Mouse (Mus musculus) liver, embryonic 12.5 days (tissue): ENCODE data around the gene Rab11fip3. TPM values are rescaled to one million over a fixed set of nuclear protein-coding genes. Genes with fewer than 3 reads are reported as not detected.

Experiments used
- ATAC-seq: fragments of 200-750 bp; cut with Nextera tagmentation; 2 replicates; pipeline ENCODE4 v1.8.0; 2017; ENCODE audit warnings: moderate number of reproducible peaks, mild to moderate bottlenecking, moderate library complexity
- H3K27ac ChIP-seq: fragments of 300-500 bp; sonication (generic); 2 replicates; pipeline ENCODE4 v1.5.1; 2016; ENCODE audit warnings: mild to moderate bottlenecking
- H3K27me3 ChIP-seq: fragments of 300-500 bp; sonication (generic); replicated peaks from 2 replicates; pipeline ENCODE4 v1.6.1; 2016; ENCODE audit warnings: mild to moderate bottlenecking, moderate library complexity
- H3K36me3 ChIP-seq: fragments of 300-500 bp; sonication (generic); 2 replicates; pipeline ENCODE4 v1.6.1; 2016; ENCODE audit warnings: mild to moderate bottlenecking, moderate library complexity
- H3K4me1 ChIP-seq: fragments of 300-500 bp; sonication (generic); 2 replicates; pipeline ENCODE4 v1.6.1; 2016
- H3K4me2 ChIP-seq: fragments of 300-500 bp; sonication (generic); 2 replicates; pipeline ENCODE4 v1.6.1; 2016; ENCODE audit warnings: mild to moderate bottlenecking, moderate library complexity
- H3K4me3 ChIP-seq: fragments of 300-500 bp; sonication (generic); 2 replicates; pipeline ENCODE4 v1.5.1; 2016; ENCODE audit warnings: mild to moderate bottlenecking, moderate library complexity
- H3K9ac ChIP-seq: fragments of 300-500 bp; sonication (generic); 2 replicates; pipeline ENCODE4 v1.6.1; 2016; ENCODE audit warnings: mild to moderate bottlenecking, moderate library complexity
- H3K9me3 ChIP-seq: fragments of 300-500 bp; sonication (generic); replicated peaks from 2 replicates; pipeline ENCODE4 v1.6.1; 2016; ENCODE audit warnings: mild to moderate bottlenecking, moderate library complexity
- WGBS: fragments of 180-500 bp; shearing (Covaris S2); methylation state at CpG from one replicate; pipeline ENCODE4 v1.1.7; 2016; ENCODE audit not compliant: insufficient replicate concordance; 5-methylcytosine and 5-hydroxymethylcytosine counted together
- polyA plus RNA-seq: library from polyadenylated mRNA; unstranded; fragments of >200 nt; fragmentation: Nextera tagmentation; extraction: Ambion mirVana; gene quantifications from 2 replicates; pipeline ENCODE4 v1.2.1, GENCODE M21; 2016

Rab11fip3 gene
- polyA plus RNA-seq, 1 experiment from 2014 or later, result 4.2 TPM

GRCm38 (mm10) chr17:25980854-25981253 lies 88.5 kb downstream of the Rab11fip3 start:
- no peak overlapping the region for H3K4me3 ChIP-seq
- ATAC-seq, result no peak
- H3K9me3 ChIP-seq, result no peaks in the 10 kb centered on the region
- H3K4me2 ChIP-seq, result no peak overlapping the region
- H3K27me3 ChIP-seq, result no peaks in the 10 kb centered on the region
- 0 out of 2 replicates have a peak overlapping the region, but pooled peaks have one; percentile 23 for H3K9ac ChIP-seq
- H3K36me3 ChIP-seq, result peaks cover 12% of the 10 kb centered on the region
- H3K27ac ChIP-seq, result peak overlapping the region; percentile 51
- peaks cover 82% of the 10 kb centered on the region for H3K4me1 ChIP-seq
- 81% methylated on average over 5 of the region's 5 CpGs for WGBS

GRCm38 (mm10) chr17:25979829-25980738 lies 89.3 kb downstream of the Rab11fip3 start:
- H3K4me1 ChIP-seq, result peaks cover 78% of the 10 kb centered on the region
- no peak overlapping the region for H3K4me3 ChIP-seq
- peak overlapping the region; percentile 51 for H3K27ac ChIP-seq
- 0 out of 2 replicates have a peak overlapping the region, but pooled peaks have one; percentile 8 for H3K9ac ChIP-seq
- H3K4me2 ChIP-seq, result no peak overlapping the region
- WGBS, result 79% methylated on average over 5 of the region's 5 CpGs
- H3K36me3 ChIP-seq, result peaks cover 16% of the 10 kb centered on the region
- H3K27me3 ChIP-seq, result no peaks in the 10 kb centered on the region
- H3K9me3 ChIP-seq, result no peaks in the 10 kb centered on the region
- no peak for ATAC-seq

- no peaks in the 10 kb centered on the region for H3K9me3 ChIP-seq
- no peak overlapping the region for H3K4me3 ChIP-seq
- peaks cover 55% of the 10 kb centered on the region for H3K4me1 ChIP-seq
- 0 out of 2 replicates have a peak overlapping the region, but pooled peaks have one; percentile 3 for H3K9ac ChIP-seq
- H3K36me3 ChIP-seq, result peaks cover 25% of the 10 kb centered on the region
- ATAC-seq, result no peak
- H3K27me3 ChIP-seq, result no peaks in the 10 kb centered on the region
- H3K27ac ChIP-seq, result peak overlapping the region; percentile 66
- WGBS, result 75% methylated on average over 4 of the region's 4 CpGs
- no peak overlapping the region for H3K4me2 ChIP-seq
Measured at GRCm38 (mm10) chr17:25970954-25971707, 98.2 kb downstream of the Rab11fip3 start.

GRCm38 (mm10) chr17:25970448-25970847 lies 98.9 kb downstream of the Rab11fip3 start:
- H3K9me3 ChIP-seq, result no peaks in the 10 kb centered on the region
- WGBS, result 88% methylated on average over 9 of the region's 9 CpGs
- no peaks in the 10 kb centered on the region for H3K27me3 ChIP-seq
- no peak overlapping the region for H3K4me3 ChIP-seq
- no peak for ATAC-seq
- H3K36me3 ChIP-seq, result peaks cover 27% of the 10 kb centered on the region
- H3K4me2 ChIP-seq, result no peak overlapping the region
- 0 out of 2 replicates have a peak overlapping the region, but pooled peaks have one; percentile 3 for H3K9ac ChIP-seq
- peaks cover 54% of the 10 kb centered on the region for H3K4me1 ChIP-seq
- peak overlapping the region; percentile 1; the same call in 1 of the 2 replicates for H3K27ac ChIP-seq

- Histone ChIP-seq H3K9me3 (no peaks in the 10 kb centered on the region), H3K4me1 (peaks cover 68% of the 10 kb centered on the region), H3K36me3 (peaks cover 40% of the 10 kb centered on the region), H3K27me3 (no peaks in the 10 kb centered on the region), H3K4me3 (no peak overlapping the region), H3K4me2 (peak overlapping the region; percentile 8; the same call in 1 of the 2 replicates), H3K27ac (peak overlapping the region; percentile 5), H3K9ac (no peak overlapping the region)
- WGBS, result 41% methylated on average over 1 of the region's 1 CpGs
- ATAC-seq, result peak; percentile 76
Measured at GRCm38 (mm10) chr17:25968176-25968575, 101.2 kb downstream of the Rab11fip3 start.

- Histone ChIP-seq H3K36me3 (peaks cover 40% of the 10 kb centered on the region), H3K9ac (no peak overlapping the region), H3K4me2 (no peak overlapping the region; the same call in 1 of the 2 replicates), H3K4me1 (peaks cover 68% of the 10 kb centered on the region), H3K9me3 (no peaks in the 10 kb centered on the region), H3K27me3 (no peaks in the 10 kb centered on the region), H3K4me3 (no peak overlapping the region), H3K27ac (peak overlapping the region; percentile 5)
- ATAC-seq, result no peak
- WGBS, result 60% methylated on average over 3 of the region's 3 CpGs
Measured at GRCm38 (mm10) chr17:25967652-25968051, 101.7 kb downstream of the Rab11fip3 start.

- peak overlapping the region; percentile 94 for H3K27ac ChIP-seq
- H3K36me3 ChIP-seq, result peaks cover 58% of the 10 kb centered on the region
- H3K27me3 ChIP-seq, result no peaks in the 10 kb centered on the region
- peak overlapping the region; percentile 66; the same call in 1 of the 2 replicates for H3K4me2 ChIP-seq
- H3K9me3 ChIP-seq, result no peaks in the 10 kb centered on the region
- peak overlapping the region; percentile 65; the same call in 1 of the 2 replicates for H3K9ac ChIP-seq
- H3K4me3 ChIP-seq, result no peak overlapping the region
- WGBS, result 82% methylated on average over 7 of the region's 7 CpGs
- no peak for ATAC-seq
- H3K4me1 ChIP-seq, result peaks cover 82% of the 10 kb centered on the region
Measured at GRCm38 (mm10) chr17:25964271-25964670, 105.1 kb downstream of the Rab11fip3 start.

- Histone ChIP-seq H3K27me3 (no peaks in the 10 kb centered on the region), H3K4me3 (peak overlapping the region; percentile 49), H3K9me3 (no peaks in the 10 kb centered on the region), H3K27ac (peak overlapping the region; percentile 94), H3K36me3 (peaks cover 75% of the 10 kb centered on the region), H3K9ac (peak overlapping the region; percentile 65), H3K4me1 (peaks cover 65% of the 10 kb centered on the region), H3K4me2 (peak overlapping the region; percentile 66)
- ATAC-seq, result no peak
- 81% methylated on average over 7 of the region's 7 CpGs for WGBS
Measured at GRCm38 (mm10) chr17:25962413-25962905, 106.9 kb downstream of the Rab11fip3 start.

- Histone ChIP-seq H3K36me3 (peaks cover 77% of the 10 kb centered on the region), H3K9ac (peak overlapping the region; percentile 65), H3K27ac (peak overlapping the region; percentile 94), H3K4me1 (peaks cover 59% of the 10 kb centered on the region), H3K4me2 (peak overlapping the region; percentile 66), H3K9me3 (no peaks in the 10 kb centered on the region), H3K4me3 (peak overlapping the region; percentile 49), H3K27me3 (no peaks in the 10 kb centered on the region)
- peak; percentile 98 for ATAC-seq
- 40% methylated on average over 5 of the region's 5 CpGs for WGBS
Measured at GRCm38 (mm10) chr17:25961566-25961965, 107.8 kb downstream of the Rab11fip3 start.

GRCm38 (mm10) chr17:25959630-25960467 lies 109.5 kb downstream of the Rab11fip3 start:
- Histone ChIP-seq H3K4me1 (peaks cover 63% of the 10 kb centered on the region), H3K27ac (peak overlapping the region; percentile 94), H3K36me3 (peaks cover 68% of the 10 kb centered on the region), H3K9ac (peak overlapping the region; percentile 65), H3K27me3 (peaks cover 1% of the 10 kb centered on the region; the same call in 1 of the 2 replicates), H3K4me2 (no peak overlapping the region; the same call in 1 of the 2 replicates), H3K9me3 (no peaks in the 10 kb centered on the region), H3K4me3 (no peak overlapping the region)
- no peak for ATAC-seq
- WGBS, result 88% methylated on average over 23 of the region's 23 CpGs
